Mouse (Mus musculus): ENCODE results near the gene Lgr5. TPM values are rescaled to one million over a fixed set of nuclear protein-coding genes. Genes with fewer than 3 reads are reported as not detected.

Gene Lgr5
- 4.8 and 5.4 TPM in 2 replicates for polyA plus RNA-seq (2014; fragmentation: Nextera tagmentation; extraction: Ambion mirVana)

GRCm38 (mm10) chr10:115587301-115587969 lies at the start of gene Lgr5:
Lgr5 (minus strand) TSS chr10:115587780.
- ATAC-seq (replicated peaks; ENCODE audit: low FRiP score) (peak; percentile 55), DNase-seq (ENCODE audit: low spot score) (peak; percentile 67)

GRCm38 (mm10) chr10:115626678-115627077 lies 39.1 kb upstream of the Lgr5 start:
- Histone ChIP-seq H3K9ac (ENCODE audit: low read depth, low read length) (no peak overlapping the region), H3K4me2 (no peak overlapping the region), H3K9me3 (ENCODE audit: control insufficient read depth, low read length) (no peaks in the 10 kb centered on the region), H3K27ac (ENCODE audit: low read depth, low read length) (no peak overlapping the region), H3K27me3 (replicated peaks; ENCODE audit: control insufficient read depth, insufficient read depth, low read length) (no peaks in the 10 kb centered on the region), H3K4me1 (replicated peaks; ENCODE audit: control insufficient read depth, insufficient read depth, low read length) (no peaks in the 10 kb centered on the region), H3K36me3 (ENCODE audit: control insufficient read depth, insufficient read depth, low read length) (no peaks in the 10 kb centered on the region), H3K4me3 (ENCODE audit: low read depth, low read length) (no peak overlapping the region)
- no peak for DNase-seq (ENCODE audit: low spot score)
- no peak for ATAC-seq (replicated peaks; ENCODE audit: low FRiP score)
- 90% methylated on average over 6 of the region's 6 CpGs for WGBS

More at GRCm38 (mm10) chr10:115587301-115587969, at the start of gene Lgr5:
- Histone ChIP-seq H3K4me3 (ENCODE audit: low read depth, low read length) (peak within 1 kb of the TSS; percentile 51), H3K4me1 (replicated peaks; ENCODE audit: control insufficient read depth, insufficient read depth, low read length) (peaks cover 10% of the 10 kb centered on the region), H3K4me2 (peak within 1 kb of the TSS; percentile 70), H3K9ac (ENCODE audit: low read depth, low read length) (no peak within 1 kb of the TSS), H3K27ac (ENCODE audit: low read depth, low read length) (peak within 1 kb of the TSS; percentile 50), H3K9me3 (ENCODE audit: control insufficient read depth, low read length) (no peaks in the 10 kb centered on the region), H3K36me3 (ENCODE audit: control insufficient read depth, insufficient read depth, low read length) (no peaks in the 10 kb centered on the region), H3K27me3 (replicated peaks; ENCODE audit: control insufficient read depth, insufficient read depth, low read length) (peaks cover 63% of the 10 kb centered on the region)
- WGBS, result under 1% methylated on average over 47 of the region's 47 CpGs

GRCm38 (mm10) chr10:115624957-115625356 lies 37.4 kb upstream of the Lgr5 start:
- Histone ChIP-seq H3K36me3 (ENCODE audit: control insufficient read depth, insufficient read depth, low read length) (no peaks in the 10 kb centered on the region), H3K4me3 (ENCODE audit: low read depth, low read length) (no peak overlapping the region), H3K27me3 (replicated peaks; ENCODE audit: control insufficient read depth, insufficient read depth, low read length) (no peaks in the 10 kb centered on the region), H3K4me2 (no peak overlapping the region), H3K27ac (ENCODE audit: low read depth, low read length) (no peak overlapping the region), H3K9ac (ENCODE audit: low read depth, low read length) (no peak overlapping the region), H3K4me1 (replicated peaks; ENCODE audit: control insufficient read depth, insufficient read depth, low read length) (no peaks in the 10 kb centered on the region), H3K9me3 (ENCODE audit: control insufficient read depth, low read length) (no peaks in the 10 kb centered on the region)
- no peak for DNase-seq (ENCODE audit: low spot score)
- WGBS, result 76% methylated on average over 2 of the region's 2 CpGs
- no peak for ATAC-seq (replicated peaks; ENCODE audit: low FRiP score)

- no peak overlapping the region for H3K4me2 ChIP-seq
- no peaks in the 10 kb centered on the region for H3K4me1 ChIP-seq (replicated peaks; ENCODE audit: control insufficient read depth, insufficient read depth, low read length)
- no peaks in the 10 kb centered on the region for H3K27me3 ChIP-seq (replicated peaks; ENCODE audit: control insufficient read depth, insufficient read depth, low read length)
- H3K27ac ChIP-seq (ENCODE audit: low read depth, low read length), result no peak overlapping the region
- no peak overlapping the region for H3K9ac ChIP-seq (ENCODE audit: low read depth, low read length)
- WGBS, result 75% methylated on average over 15 of the region's 15 CpGs
- H3K4me3 ChIP-seq (ENCODE audit: low read depth, low read length), result no peak overlapping the region
- ATAC-seq (replicated peaks; ENCODE audit: low FRiP score) (no peak), DNase-seq (ENCODE audit: low spot score) (no peak)
- H3K9me3 ChIP-seq (ENCODE audit: control insufficient read depth, low read length), result no peaks in the 10 kb centered on the region
- no peaks in the 10 kb centered on the region for H3K36me3 ChIP-seq (ENCODE audit: control insufficient read depth, insufficient read depth, low read length)
Observed at GRCm38 (mm10) chr10:115623956-115624671, 36.5 kb upstream of the Lgr5 start.

GRCm38 (mm10) chr10:115623481-115623880 lies 35.9 kb upstream of the Lgr5 start:
- Histone ChIP-seq H3K36me3 (ENCODE audit: control insufficient read depth, insufficient read depth, low read length) (no peaks in the 10 kb centered on the region), H3K4me2 (no peak overlapping the region), H3K4me3 (ENCODE audit: low read depth, low read length) (no peak overlapping the region), H3K27ac (ENCODE audit: low read depth, low read length) (no peak overlapping the region), H3K27me3 (replicated peaks; ENCODE audit: control insufficient read depth, insufficient read depth, low read length) (no peaks in the 10 kb centered on the region), H3K9ac (ENCODE audit: low read depth, low read length) (no peak overlapping the region), H3K9me3 (ENCODE audit: control insufficient read depth, low read length) (no peaks in the 10 kb centered on the region), H3K4me1 (replicated peaks; ENCODE audit: control insufficient read depth, insufficient read depth, low read length) (no peaks in the 10 kb centered on the region)
- no peak for ATAC-seq (replicated peaks; ENCODE audit: low FRiP score)
- DNase-seq (ENCODE audit: low spot score), result no peak
- WGBS, result 87% methylated on average over 7 of the region's 7 CpGs

GRCm38 (mm10) chr10:115618288-115618856 lies 30.8 kb upstream of the Lgr5 start:
- WGBS, result 29% methylated on average over 15 of the region's 15 CpGs
- Histone ChIP-seq H3K4me2 (peak overlapping the region; percentile 31), H3K27ac (ENCODE audit: low read depth, low read length) (no peak overlapping the region), H3K9ac (ENCODE audit: low read depth, low read length) (no peak overlapping the region), H3K27me3 (replicated peaks; ENCODE audit: control insufficient read depth, insufficient read depth, low read length) (no peaks in the 10 kb centered on the region; the same call in 1 of the 2 replicates), H3K4me1 (replicated peaks; ENCODE audit: control insufficient read depth, insufficient read depth, low read length) (no peaks in the 10 kb centered on the region), H3K36me3 (ENCODE audit: control insufficient read depth, insufficient read depth, low read length) (no peaks in the 10 kb centered on the region), H3K9me3 (ENCODE audit: control insufficient read depth, low read length) (no peaks in the 10 kb centered on the region), H3K4me3 (ENCODE audit: low read depth, low read length) (no peak overlapping the region)
- no peak for DNase-seq (ENCODE audit: low spot score)
- ATAC-seq (replicated peaks; ENCODE audit: low FRiP score), result no peak

- peak overlapping the region; percentile 31 for H3K4me2 ChIP-seq
- H3K4me3 ChIP-seq (ENCODE audit: low read depth, low read length), result no peak overlapping the region
- no peaks in the 10 kb centered on the region for H3K9me3 ChIP-seq (ENCODE audit: control insufficient read depth, low read length)
- H3K27ac ChIP-seq (ENCODE audit: low read depth, low read length), result no peak overlapping the region
- ATAC-seq (replicated peaks; ENCODE audit: low FRiP score) (peak; percentile 65; the same call in 1 of the 2 replicates), DNase-seq (ENCODE audit: low spot score) (no peak)
- no peaks in the 10 kb centered on the region for H3K4me1 ChIP-seq (replicated peaks; ENCODE audit: control insufficient read depth, insufficient read depth, low read length)
- H3K27me3 ChIP-seq (replicated peaks; ENCODE audit: control insufficient read depth, insufficient read depth, low read length), result no peaks in the 10 kb centered on the region; the same call in 1 of the 2 replicates
- H3K9ac ChIP-seq (ENCODE audit: low read depth, low read length), result no peak overlapping the region
- 14% methylated on average over 14 of the region's 15 CpGs for WGBS
- no peaks in the 10 kb centered on the region for H3K36me3 ChIP-seq (ENCODE audit: control insufficient read depth, insufficient read depth, low read length)
Observed at GRCm38 (mm10) chr10:115617456-115618287, 30.1 kb upstream of the Lgr5 start.

- H3K27ac ChIP-seq (ENCODE audit: low read depth, low read length), result no peak overlapping the region
- no peaks in the 10 kb centered on the region; the same call in 1 of the 2 replicates for H3K27me3 ChIP-seq (replicated peaks; ENCODE audit: control insufficient read depth, insufficient read depth, low read length)
- H3K4me3 ChIP-seq (ENCODE audit: low read depth, low read length), result no peak overlapping the region
- 77% methylated on average over 1 of the region's 1 CpGs for WGBS
- ATAC-seq (replicated peaks; ENCODE audit: low FRiP score) (no peak), DNase-seq (ENCODE audit: low spot score) (no peak)
- no peaks in the 10 kb centered on the region for H3K9me3 ChIP-seq (ENCODE audit: control insufficient read depth, low read length)
- no peaks in the 10 kb centered on the region for H3K4me1 ChIP-seq (replicated peaks; ENCODE audit: control insufficient read depth, insufficient read depth, low read length)
- no peaks in the 10 kb centered on the region for H3K36me3 ChIP-seq (ENCODE audit: control insufficient read depth, insufficient read depth, low read length)
- H3K4me2 ChIP-seq, result no peak overlapping the region
- H3K9ac ChIP-seq (ENCODE audit: low read depth, low read length), result no peak overlapping the region
Observed at GRCm38 (mm10) chr10:115595748-115596147, 8.2 kb upstream of the Lgr5 start.

All from liver, embryonic 11.5 days (tissue).